Mouse (Mus musculus): Measurements from ENCODE around the gene Gsdmc3. TPM values are rescaled to one million over a fixed set of nuclear protein-coding genes. Genes with fewer than 3 reads are reported as not detected.
"Not testable (repeated sequence)": the region's sequence is repeated elsewhere in the genome, so short reads cannot be mapped to it uniquely, and the experiment has no call there.

Gene Gsdmc3
- polyA plus RNA-seq, 1 experiment from 2014 or later = not detected

- WGBS = 42% methylated on average over 5 of the region's 5 CpGs
These were observed 16.4 kb downstream of the Gsdmc3 start for GRCm38 (mm10) chr15:63861965-63862364.

More at GRCm38 (mm10) chr15:63861965-63862364, 16.4 kb downstream of the Gsdmc3 start:
- ATAC-seq (replicated peaks; ENCODE audit: insufficient number of reproducible peaks, insufficient read depth, low FRiP score, low read depth); H3K27ac ChIP-seq; H3K9ac ChIP-seq; H3K4me1 ChIP-seq (replicated peaks); H3K27me3 ChIP-seq; H3K9me3 ChIP-seq (replicated peaks); H3K36me3 ChIP-seq; H3K4me2 ChIP-seq; H3K4me3 ChIP-seq: not testable (repeated sequence)

Other genes starting within 250 kb of the Gsdmc3 start
- gene Gsdmc2, start 33.4 kb downstream of the Gsdmc3 start, polyA plus RNA-seq (2015; fragmentation: Nextera tagmentation; extraction: Ambion mirVana) = not detected in 2 replicates
- gene Gsdmc4, start 33.7 kb upstream of the Gsdmc3 start, polyA plus RNA-seq (2015; fragmentation: Nextera tagmentation; extraction: Ambion mirVana) = not detected in 2 replicates
- gene Fam49b, start 181.9 kb upstream of the Gsdmc3 start, polyA plus RNA-seq (2015; fragmentation: Nextera tagmentation; extraction: Ambion mirVana) = 44.2 and 51.9 TPM in 2 replicates

Data from heart, embryonic 15.5 days (tissue).